Mouse (Mus musculus) small intestine, adult 2 months (tissue): ENCODE data around the gene Stx1b.

ENCODE experiments used
- CTCF ChIP-seq: fragments of 200-500 bp; IDR thresholded peaks from 2 replicates; pipeline ENCODE4 v1.5.1; 2012; ENCODE audit warnings: low read depth, mild to moderate bottlenecking, control low read depth, inconsistent platforms, low read length, moderate library complexity, mixed read lengths; ENCODE audit not compliant: insufficient replicate concordance, insufficient read length; ENCODE audit errors: extremely low read depth
- POLR2A ChIP-seq: fragments of 200-500 bp; IDR thresholded peaks from 2 replicates; pipeline ENCODE4 v1.6.1; 2012; ENCODE audit warnings: low read depth, mild to moderate bottlenecking, control low read depth, inconsistent platforms, low read length, moderate library complexity

- TF ChIP-seq CTCF (no peak), POLR2A (no peak)
Measured at GRCm38 (mm10) chr7:127867641-127868040, 43.3 kb upstream of the Stx1b start.
